Mouse (Mus musculus): ENCODE data around the gene Ptprq.

Gene Ptprq

DNA sequence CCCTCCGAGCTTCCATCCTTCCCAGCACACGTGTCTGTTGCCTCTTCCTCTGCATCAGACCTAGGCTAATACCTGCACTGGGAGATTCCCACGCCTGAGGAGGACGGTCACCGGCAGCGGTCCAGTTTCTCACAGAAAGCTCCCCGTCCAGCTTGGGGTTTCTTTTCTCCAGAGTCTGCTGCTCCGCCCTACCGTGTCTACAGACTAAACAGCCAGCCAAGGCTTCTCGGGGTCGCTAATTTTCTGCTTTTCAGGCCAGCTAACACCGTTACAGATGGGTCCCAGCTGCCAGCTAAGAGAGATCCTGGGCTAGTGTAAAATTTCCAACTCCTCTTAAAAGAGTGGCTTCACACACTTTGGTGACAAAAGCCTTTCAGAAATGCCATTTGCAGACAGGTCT, 233.1 kb downstream of the Ptprq start:
- no peak for DNase-seq

DNA sequence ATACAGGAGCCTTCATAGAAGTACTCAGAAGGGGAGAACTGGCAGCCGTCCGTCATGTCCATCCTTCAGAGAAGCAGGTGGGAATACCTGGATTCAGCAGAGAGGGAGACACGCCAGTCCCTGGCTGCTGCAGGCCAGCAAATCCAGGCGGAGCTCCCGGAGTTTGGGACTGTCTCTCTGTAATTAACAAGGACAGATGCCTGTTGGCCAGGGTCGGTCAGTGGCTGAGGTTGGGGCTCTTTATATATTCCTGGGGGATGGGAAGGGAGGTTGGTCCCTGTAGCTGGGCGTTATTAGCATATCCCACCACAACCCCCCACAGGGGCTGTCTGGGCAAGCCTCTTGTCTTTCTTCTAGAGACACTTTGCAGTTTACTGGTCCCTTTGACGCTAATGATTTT, 234.0 kb downstream of the Ptprq start, which contains the start of gene Myf5:
Gene Myf5 (minus strand): TSS at position 265 of the 400 bp plus-strand sequence.
- DNase-seq: no peak

DNA sequence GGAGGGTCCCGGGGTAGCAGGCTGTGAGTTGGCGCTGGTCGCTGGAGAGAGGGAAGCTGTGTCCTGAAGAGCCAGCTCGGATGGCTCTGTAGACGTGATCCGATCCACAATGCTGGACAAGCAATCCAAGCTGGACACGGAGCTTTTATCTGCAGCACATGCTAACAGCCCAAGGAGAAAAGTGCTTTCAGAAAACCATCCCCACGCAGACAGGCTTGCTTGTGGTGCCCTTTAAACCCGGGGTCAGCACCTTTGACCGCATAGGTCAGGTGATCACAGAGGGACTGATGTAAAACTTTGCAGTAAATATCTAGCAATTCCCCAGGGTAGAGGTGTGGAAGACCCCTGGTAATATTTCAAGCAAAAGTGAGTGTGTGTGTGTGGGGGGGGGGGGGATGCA, 235.8 kb downstream of the Ptprq start:
- DNase-seq: no peak

DNA sequence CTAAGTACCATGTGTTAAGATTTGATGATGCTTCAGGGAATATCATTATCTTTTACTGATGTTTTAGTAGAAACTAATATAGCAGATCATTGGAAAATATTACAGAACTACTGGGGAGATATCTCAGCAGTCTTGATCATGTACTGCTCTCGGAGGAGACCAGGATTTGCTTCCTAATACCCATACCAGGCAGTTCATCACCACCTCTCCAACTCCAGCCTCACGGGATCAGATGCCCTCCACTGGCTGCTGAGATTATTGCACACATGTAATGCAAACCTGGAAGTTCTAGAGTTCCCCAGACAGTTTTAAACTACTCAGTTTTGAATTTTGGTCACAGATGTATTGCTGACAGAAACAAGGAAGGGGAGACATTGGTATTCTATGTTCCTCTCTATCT, 246.4 kb downstream of the Ptprq start:
- DNase-seq: no peak

DNA sequence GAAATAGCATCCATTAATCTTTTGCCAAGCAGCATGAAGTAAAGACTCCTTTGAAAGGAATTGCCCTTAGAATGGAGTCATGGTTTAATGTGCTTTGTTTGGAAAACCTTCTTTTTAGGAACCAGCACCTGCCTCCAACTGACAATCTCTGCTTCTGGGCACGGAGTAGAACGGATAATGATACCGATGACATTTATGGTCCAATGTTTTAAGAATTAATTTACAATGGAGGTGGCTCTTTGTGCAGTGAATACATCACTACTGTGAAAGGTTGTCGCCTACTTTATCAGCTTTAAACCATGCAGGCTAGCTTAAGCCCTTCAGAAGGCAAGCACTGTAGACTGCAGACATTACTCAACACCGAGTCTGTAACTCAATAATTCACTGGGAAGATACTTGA, 248.1 kb downstream of the Ptprq start:
- no peak for DNase-seq

DNA sequence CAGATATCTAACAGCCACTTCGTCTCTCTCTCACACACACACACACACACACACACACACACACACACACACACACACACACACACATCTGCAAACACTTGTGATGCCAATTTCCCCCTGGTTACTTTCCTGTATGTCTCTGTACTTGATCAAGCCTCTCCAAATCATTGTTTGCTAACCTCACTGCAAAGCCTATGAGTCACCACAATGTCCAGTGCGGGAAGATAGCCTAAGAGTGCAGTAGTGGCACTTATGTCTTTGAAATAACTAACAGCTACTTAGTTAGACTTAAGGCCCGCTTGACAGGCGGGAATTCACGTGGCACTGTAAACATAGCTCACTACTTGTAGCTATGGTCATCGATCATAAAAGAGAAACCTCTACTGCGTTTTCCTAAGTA, 252.0 kb downstream of the Ptprq start:
- no peak for DNase-seq

All from retina, postnatal 1 day (tissue).